Mouse (Mus musculus): ENCODE measurements around the gene Rad1. TPM values are rescaled to one million over a fixed set of nuclear protein-coding genes. Genes with fewer than 3 reads are reported as not detected.
"Not testable (repeated sequence)": the region's sequence is repeated elsewhere in the genome, so short reads cannot be mapped to it uniquely, and the experiment has no call there.

Rad1 gene
- polyA plus RNA-seq, 1 experiment from 2014 or later = 31.0 TPM

DNA sequence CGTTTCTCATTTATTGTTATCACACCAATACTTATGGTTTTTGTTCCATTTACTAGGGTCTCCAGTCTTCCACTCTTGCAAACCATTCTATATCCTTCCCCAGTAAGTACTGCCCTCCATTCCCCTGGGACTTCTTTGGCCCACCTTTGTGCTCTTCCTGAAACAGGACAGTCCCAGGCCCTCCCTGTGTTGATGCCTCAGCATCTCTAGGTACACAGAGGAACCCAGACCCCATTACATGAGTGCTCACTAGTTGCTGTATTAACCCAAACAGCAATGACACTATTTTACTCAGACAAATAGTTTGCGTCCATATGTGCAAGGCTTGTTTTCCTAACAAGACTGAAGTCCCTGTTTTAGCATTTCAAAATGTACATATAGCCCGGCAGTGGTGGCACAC is 17.1 kb upstream of the Rad1 start:
- H3K4me3 ChIP-seq (replicated peaks; ENCODE audit: low read length) = no peak overlapping the region
- H3K4me2 ChIP-seq (ENCODE audit: low read length) = peak overlapping the region; percentile 17
- no peaks in the 10 kb centered on the region for H3K9me3 ChIP-seq (ENCODE audit: control insufficient read depth, low read length)
- H3K9ac ChIP-seq (replicated peaks; ENCODE audit: low read depth, low read length) = no peak overlapping the region
- peaks cover 14% of the 10 kb centered on the region for H3K4me1 ChIP-seq (replicated peaks; ENCODE audit: control insufficient read depth, insufficient read depth, low read length)
- no peak overlapping the region for H3K27ac ChIP-seq (ENCODE audit: low read length)
- WGBS = 84% methylated on average over 3 of the region's 3 CpGs
- no peaks in the 10 kb centered on the region for H3K36me3 ChIP-seq (ENCODE audit: control insufficient read depth, insufficient read depth)
- H3K27me3 ChIP-seq (replicated peaks; ENCODE audit: control insufficient read depth, insufficient read depth, low read length) = no peaks in the 10 kb centered on the region
- no peak for ATAC-seq

DNA sequence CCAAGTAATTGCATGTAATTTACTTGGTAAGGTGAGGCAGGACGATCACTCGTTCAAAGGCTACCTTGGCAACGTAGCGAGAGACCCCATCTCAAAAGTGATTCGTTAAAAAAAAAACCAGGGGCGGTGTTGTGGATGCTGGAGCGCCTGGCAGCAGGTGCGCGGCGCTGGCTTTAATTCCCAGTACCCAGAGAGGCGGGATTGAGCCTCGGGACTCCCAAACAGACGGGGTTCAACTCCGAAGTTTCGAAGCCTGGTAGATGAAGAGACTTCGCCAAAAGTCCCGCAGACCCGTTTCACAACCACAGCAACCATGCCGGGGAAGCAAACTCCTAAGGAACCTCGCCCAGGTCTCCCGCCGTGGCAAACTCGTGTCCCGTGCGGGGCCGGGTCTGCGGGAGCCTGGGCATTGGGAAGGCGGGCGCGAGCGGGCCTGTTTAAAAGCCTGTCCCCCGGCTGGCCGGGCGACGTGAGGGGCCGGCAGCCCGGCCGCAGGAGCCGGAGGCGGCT is 16.1 kb upstream of the Rad1 start:
- Histone ChIP-seq H3K27ac (ENCODE audit: low read length) (peak overlapping the region; percentile 82), H3K4me1 (replicated peaks; ENCODE audit: control insufficient read depth, insufficient read depth, low read length) (peaks cover 14% of the 10 kb centered on the region), H3K9me3 (ENCODE audit: control insufficient read depth, low read length) (no peaks in the 10 kb centered on the region), H3K27me3 (replicated peaks; ENCODE audit: control insufficient read depth, insufficient read depth, low read length) (no peaks in the 10 kb centered on the region), H3K4me2 (ENCODE audit: low read length) (peak overlapping the region; percentile 87), H3K4me3 (replicated peaks; ENCODE audit: low read length) (peak overlapping the region; percentile 86), H3K36me3 (ENCODE audit: control insufficient read depth, insufficient read depth) (no peaks in the 10 kb centered on the region), H3K9ac (replicated peaks; ENCODE audit: low read depth, low read length) (peak overlapping the region; percentile 92)
- ATAC-seq = peak; percentile 31
- under 1% methylated on average over 40 of the region's 40 CpGs for WGBS

DNA sequence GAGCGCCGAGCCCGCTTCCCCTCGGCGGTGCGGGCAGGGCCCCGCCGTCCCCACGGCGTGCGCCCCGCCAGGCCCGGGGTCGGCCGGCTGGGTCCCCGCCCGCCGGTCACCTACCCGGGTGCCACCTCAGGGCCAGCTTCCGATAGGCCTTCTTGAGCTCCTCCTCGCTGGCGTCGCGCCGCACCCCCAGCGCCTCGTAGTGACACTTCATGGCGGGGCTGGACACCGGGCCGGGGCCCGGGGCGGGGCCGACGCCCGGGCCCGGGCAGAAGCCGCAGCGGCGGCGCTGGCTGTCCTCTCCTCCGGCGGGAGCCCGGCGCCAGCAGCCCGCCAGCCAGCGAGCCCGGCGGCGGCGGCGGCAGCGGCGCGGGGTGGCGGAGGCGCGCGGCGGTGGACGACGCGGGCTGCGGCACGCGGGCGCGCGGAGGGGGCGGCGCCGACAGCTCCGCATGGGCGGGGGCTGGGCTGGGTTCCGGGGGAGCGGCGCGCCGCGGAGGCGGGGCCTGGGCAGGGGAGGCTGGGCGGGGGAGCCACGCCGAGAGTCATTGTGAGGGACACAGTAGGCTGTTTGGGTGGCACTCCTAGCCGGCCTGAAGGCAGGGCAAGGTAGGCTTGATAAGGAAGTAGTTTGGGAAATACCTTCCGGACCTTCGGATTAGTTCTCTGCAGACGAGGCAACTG is 15.5 kb upstream of the Rad1 start, which contains the start of gene Dnajc21:
Gene Dnajc21, minus strand, starts transcription at position 366 of the 681 bp plus-strand sequence.
- H3K4me3 ChIP-seq (replicated peaks; ENCODE audit: low read length) = peak within 1 kb of the TSS; percentile 86
- no peaks in the 10 kb centered on the region for H3K27me3 ChIP-seq (replicated peaks; ENCODE audit: control insufficient read depth, insufficient read depth, low read length)
- peak; percentile 96 for ATAC-seq
- peak within 1 kb of the TSS; percentile 87 for H3K4me2 ChIP-seq (ENCODE audit: low read length)
- peak within 1 kb of the TSS; percentile 82 for H3K27ac ChIP-seq (ENCODE audit: low read length)
- peak within 1 kb of the TSS; percentile 92 for H3K9ac ChIP-seq (replicated peaks; ENCODE audit: low read depth, low read length)
- H3K36me3 ChIP-seq (ENCODE audit: control insufficient read depth, insufficient read depth) = no peaks in the 10 kb centered on the region; the same call in 1 of the 2 replicates
- under 1% methylated on average over 66 of the region's 87 CpGs for WGBS
- H3K4me1 ChIP-seq (replicated peaks; ENCODE audit: control insufficient read depth, insufficient read depth, low read length) = peaks cover 14% of the 10 kb centered on the region
- no peaks in the 10 kb centered on the region for H3K9me3 ChIP-seq (ENCODE audit: control insufficient read depth, low read length)

DNA sequence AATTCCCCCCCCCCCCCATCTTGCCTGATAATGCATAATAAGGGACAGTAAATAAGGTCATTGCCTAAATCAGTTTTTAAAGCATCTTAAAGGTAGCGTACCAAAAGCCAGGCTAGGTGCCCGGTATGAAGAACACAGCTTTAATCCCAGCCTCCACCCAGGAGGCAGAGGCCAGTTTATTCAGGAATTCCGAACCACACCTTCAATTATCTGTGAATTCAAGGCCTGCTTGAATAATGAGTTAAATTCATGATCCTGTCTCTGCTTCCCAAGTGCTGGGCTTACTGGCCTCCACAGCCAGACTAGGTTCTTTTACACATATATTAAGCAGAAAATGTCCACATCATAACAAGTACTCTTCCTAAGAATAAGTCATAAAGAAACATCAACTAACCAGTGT is 14.9 kb upstream of the Rad1 start:
- Histone ChIP-seq H3K4me3 (replicated peaks; ENCODE audit: low read length) (peak overlapping the region; percentile 86), H3K9me3 (ENCODE audit: control insufficient read depth, low read length) (no peaks in the 10 kb centered on the region), H3K27ac (ENCODE audit: low read length) (no peak overlapping the region), H3K9ac (replicated peaks; ENCODE audit: low read depth, low read length) (peak overlapping the region; percentile 92), H3K27me3 (replicated peaks; ENCODE audit: control insufficient read depth, insufficient read depth, low read length) (no peaks in the 10 kb centered on the region), H3K36me3 (ENCODE audit: control insufficient read depth, insufficient read depth) (peaks cover 4% of the 10 kb centered on the region), H3K4me2 (ENCODE audit: low read length) (peak overlapping the region; percentile 65), H3K4me1 (replicated peaks; ENCODE audit: control insufficient read depth, insufficient read depth, low read length) (peaks cover 14% of the 10 kb centered on the region)
- peak; percentile 16 for ATAC-seq
- 9% methylated on average over 3 of the region's 3 CpGs for WGBS

DNA sequence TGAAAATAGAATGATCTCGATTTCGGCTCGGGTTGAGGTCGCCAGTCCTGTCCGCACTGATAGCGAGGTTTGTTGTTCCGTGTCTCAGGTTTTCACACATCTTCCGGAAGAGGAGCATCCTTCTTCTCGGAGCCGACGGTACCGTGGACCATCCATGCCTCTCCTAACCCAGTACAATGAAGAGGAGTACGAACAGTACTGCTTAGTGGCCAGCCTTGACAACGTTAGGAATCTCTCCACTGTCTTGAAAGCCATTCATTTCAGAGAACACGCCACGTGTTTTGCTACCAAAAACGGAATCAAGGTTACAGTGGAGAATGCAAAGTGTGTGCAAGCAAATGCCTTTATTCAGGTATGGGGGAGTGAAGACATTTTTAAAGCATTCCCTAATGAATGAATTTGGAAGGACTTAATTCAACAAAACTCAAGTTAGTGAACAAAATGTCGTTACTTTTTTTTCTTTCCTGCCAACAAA is 584 bp downstream of the Rad1 start:
- ATAC-seq = peak; percentile 51
- H3K36me3 ChIP-seq (ENCODE audit: control insufficient read depth, insufficient read depth) = peaks cover 7% of the 10 kb centered on the region; the same call in 1 of the 2 replicates
- H3K27me3 ChIP-seq (replicated peaks; ENCODE audit: control insufficient read depth, insufficient read depth, low read length) = no peaks in the 10 kb centered on the region
- peak overlapping the region; percentile 87 for H3K4me2 ChIP-seq (ENCODE audit: low read length)
- no peaks in the 10 kb centered on the region for H3K9me3 ChIP-seq (ENCODE audit: control insufficient read depth, low read length)
- H3K4me3 ChIP-seq (replicated peaks; ENCODE audit: low read length) = peak overlapping the region; percentile 69
- under 1% methylated on average over 18 of the region's 18 CpGs for WGBS
- peak overlapping the region; percentile 81 for H3K27ac ChIP-seq (ENCODE audit: low read length)
- peaks cover 17% of the 10 kb centered on the region for H3K4me1 ChIP-seq (replicated peaks; ENCODE audit: control insufficient read depth, insufficient read depth, low read length)
- H3K9ac ChIP-seq (replicated peaks; ENCODE audit: low read depth, low read length) = peak overlapping the region; percentile 84

DNA sequence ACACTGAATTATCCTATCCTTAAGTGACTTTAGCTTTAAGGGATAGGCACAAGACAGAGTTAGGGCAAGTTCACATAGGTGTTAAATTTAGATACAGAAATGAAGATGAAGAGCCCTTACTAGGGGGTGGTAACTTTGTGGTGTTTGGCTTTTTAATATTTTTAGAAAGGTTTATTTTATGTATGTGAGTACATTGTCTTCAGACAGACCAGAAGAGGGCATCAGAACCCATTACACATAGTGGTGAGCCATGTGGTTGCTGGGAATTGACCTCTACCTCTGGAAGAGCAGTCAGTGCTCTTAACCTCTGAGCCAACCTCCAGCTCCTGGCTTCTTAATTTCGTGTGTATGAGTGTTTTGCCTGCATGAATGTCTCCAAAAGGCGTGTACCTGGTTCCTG is 1.4 kb downstream of the Rad1 start:
- ATAC-seq = no peak
- WGBS = 63% methylated on average over 2 of the region's 2 CpGs
- Histone ChIP-seq H3K36me3 (ENCODE audit: control insufficient read depth, insufficient read depth) (peaks cover 4% of the 10 kb centered on the region; the same call in 1 of the 2 replicates), H3K9me3 (ENCODE audit: control insufficient read depth, low read length) (no peaks in the 10 kb centered on the region), H3K9ac (replicated peaks; ENCODE audit: low read depth, low read length) (no peak overlapping the region), H3K27me3 (replicated peaks; ENCODE audit: control insufficient read depth, insufficient read depth, low read length) (no peaks in the 10 kb centered on the region), H3K27ac (ENCODE audit: low read length) (no peak overlapping the region), H3K4me1 (replicated peaks; ENCODE audit: control insufficient read depth, insufficient read depth, low read length) (peaks cover 17% of the 10 kb centered on the region), H3K4me3 (replicated peaks; ENCODE audit: low read length) (no peak overlapping the region; the same call in 1 of the 2 replicates), H3K4me2 (ENCODE audit: low read length) (peak overlapping the region; percentile 87)

DNA sequence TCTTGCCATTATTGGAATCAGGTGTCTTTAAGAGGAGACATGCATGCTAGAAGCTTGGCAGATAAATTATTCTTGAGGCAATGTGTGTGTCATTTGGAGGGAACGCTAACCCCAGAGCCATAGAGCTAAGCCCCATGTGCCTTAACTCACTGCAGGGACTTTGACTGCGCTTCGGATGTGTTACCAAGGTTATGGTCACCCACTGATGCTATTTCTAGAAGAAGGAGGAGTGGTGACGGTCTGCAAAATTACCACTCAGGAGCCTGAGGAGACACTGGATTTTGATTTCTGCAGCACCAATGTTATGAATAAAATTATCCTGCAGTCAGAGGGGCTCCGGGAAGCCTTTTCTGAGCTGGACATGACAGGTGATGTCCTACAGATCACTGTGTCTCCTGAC is 4.3 kb downstream of the Rad1 start:
- no peak for ATAC-seq
- Histone ChIP-seq H3K27me3 (replicated peaks; ENCODE audit: control insufficient read depth, insufficient read depth, low read length) (no peaks in the 10 kb centered on the region), H3K36me3 (ENCODE audit: control insufficient read depth, insufficient read depth) (peaks cover 2% of the 10 kb centered on the region; the same call in 1 of the 2 replicates), H3K9ac (replicated peaks; ENCODE audit: low read depth, low read length) (no peak overlapping the region), H3K4me1 (replicated peaks; ENCODE audit: control insufficient read depth, insufficient read depth, low read length) (peaks cover 8% of the 10 kb centered on the region), H3K27ac (ENCODE audit: low read length) (no peak overlapping the region), H3K9me3 (ENCODE audit: control insufficient read depth, low read length) (no peaks in the 10 kb centered on the region), H3K4me2 (ENCODE audit: low read length) (no peak overlapping the region), H3K4me3 (replicated peaks; ENCODE audit: low read length) (no peak overlapping the region)
- 93% methylated on average over 5 of the region's 5 CpGs for WGBS

DNA sequence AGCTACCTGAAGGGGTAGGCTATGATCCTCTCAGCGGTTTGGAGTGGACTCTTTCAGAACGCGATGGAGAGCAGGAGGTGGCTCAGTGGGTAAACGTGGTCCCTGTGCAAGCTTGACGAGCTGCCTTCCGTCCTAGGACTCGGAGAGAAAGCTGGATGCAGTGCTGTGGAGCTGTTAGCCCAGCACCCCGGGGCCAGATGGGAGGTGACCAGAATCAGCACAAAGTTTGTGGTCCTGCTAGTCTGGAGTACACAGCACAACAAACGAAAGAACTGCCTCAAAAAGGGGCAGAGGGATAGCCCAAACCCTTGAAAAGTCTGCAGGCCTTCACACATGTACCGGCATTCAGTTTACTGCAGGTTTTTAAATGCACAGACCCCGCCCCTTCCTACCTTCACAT is 10.1 kb downstream of the Rad1 start:
- WGBS = 95% methylated on average over 11 of the region's 11 CpGs
- Histone ChIP-seq H3K4me3 (replicated peaks; ENCODE audit: low read length) (no peak overlapping the region), H3K9me3 (ENCODE audit: control insufficient read depth, low read length) (no peaks in the 10 kb centered on the region), H3K36me3 (ENCODE audit: control insufficient read depth, insufficient read depth) (no peaks in the 10 kb centered on the region), H3K27me3 (replicated peaks; ENCODE audit: control insufficient read depth, insufficient read depth, low read length) (no peaks in the 10 kb centered on the region), H3K27ac (ENCODE audit: low read length) (no peak overlapping the region), H3K4me1 (replicated peaks; ENCODE audit: control insufficient read depth, insufficient read depth, low read length) (no peaks in the 10 kb centered on the region), H3K9ac (replicated peaks; ENCODE audit: low read depth, low read length) (no peak overlapping the region), H3K4me2 (ENCODE audit: low read length) (no peak overlapping the region)
- no peak for ATAC-seq

DNA sequence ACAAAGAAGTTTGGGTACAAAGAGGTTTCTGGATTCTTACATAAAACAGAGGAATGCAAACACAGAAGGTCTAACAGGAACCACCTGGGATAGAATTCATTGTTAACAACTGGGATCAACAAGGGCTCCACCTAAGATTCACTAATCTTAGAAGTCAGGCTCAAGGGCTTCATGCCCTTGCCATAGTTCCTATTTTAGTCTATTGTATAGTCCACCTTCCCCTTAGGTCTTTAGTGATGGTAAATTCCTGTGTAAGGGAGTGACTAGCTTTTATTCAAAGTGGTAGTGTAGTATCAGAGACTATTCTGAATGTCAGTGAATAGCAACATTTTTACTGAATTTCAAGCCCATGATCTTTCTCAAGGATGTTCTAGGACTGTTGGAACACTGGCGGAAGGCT is 10.9 kb downstream of the Rad1 start:
- 95% methylated on average over 1 of the region's 1 CpGs for WGBS
- not testable (repeated sequence) for H3K27me3 ChIP-seq (replicated peaks; ENCODE audit: control insufficient read depth, insufficient read depth, low read length); H3K4me1 ChIP-seq (replicated peaks; ENCODE audit: control insufficient read depth, insufficient read depth, low read length); H3K4me3 ChIP-seq (replicated peaks; ENCODE audit: low read length); ATAC-seq; H3K4me2 ChIP-seq (ENCODE audit: low read length); H3K27ac ChIP-seq (ENCODE audit: low read length); H3K9ac ChIP-seq (replicated peaks; ENCODE audit: low read depth, low read length); H3K9me3 ChIP-seq (ENCODE audit: control insufficient read depth, low read length); H3K36me3 ChIP-seq (ENCODE audit: control insufficient read depth, insufficient read depth)
